Mouse (Mus musculus): ENCODE data around the gene Hoxc10. TPM values are rescaled to one million over a fixed set of nuclear protein-coding genes. Genes with fewer than 3 reads are reported as not detected.

Gene Hoxc10
- polyA plus RNA-seq, 1 experiment from 2014 or later: not detected

DNA sequence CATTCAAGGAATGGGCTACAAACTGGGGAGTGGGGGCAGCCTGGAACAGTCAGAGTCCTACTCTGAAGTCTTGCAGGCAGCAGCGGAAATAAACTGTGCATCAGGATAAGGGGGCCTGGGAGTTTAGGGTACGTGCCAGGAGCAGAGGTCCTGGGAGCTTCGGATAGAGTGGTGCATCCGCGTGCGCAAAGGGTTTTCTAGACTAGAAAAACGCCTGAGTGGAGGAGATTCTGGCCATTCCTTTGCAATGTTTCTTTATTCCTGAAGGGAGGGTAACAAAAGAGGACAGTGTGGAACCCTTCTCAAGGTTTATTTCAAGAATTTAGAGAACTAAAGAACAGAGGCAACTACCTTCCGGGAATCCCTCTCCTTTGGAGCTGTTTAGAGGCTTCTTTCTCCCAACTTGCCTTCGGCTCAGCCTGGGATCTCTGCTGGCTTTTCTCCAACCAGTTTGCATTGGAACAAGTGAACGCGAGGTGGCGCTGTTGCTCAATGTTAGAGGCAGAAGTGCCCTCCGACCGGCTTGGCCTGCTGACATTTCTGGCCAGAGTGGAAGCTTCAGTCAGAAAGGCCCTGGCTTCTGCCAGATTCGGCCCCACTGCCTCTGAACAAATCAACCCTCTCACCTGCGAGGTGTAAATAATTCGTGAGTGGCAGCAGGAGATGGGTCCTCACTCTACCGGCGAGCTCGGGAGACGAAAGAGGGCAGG is 20.7 kb downstream of the Hoxc10 start:
- peaks cover 32% of the 10 kb centered on the region for H3K27me3 ChIP-seq (ENCODE audit: control insufficient read depth, insufficient read depth, low read length)
- 6% methylated on average over 21 of the region's 21 CpGs for WGBS

DNA sequence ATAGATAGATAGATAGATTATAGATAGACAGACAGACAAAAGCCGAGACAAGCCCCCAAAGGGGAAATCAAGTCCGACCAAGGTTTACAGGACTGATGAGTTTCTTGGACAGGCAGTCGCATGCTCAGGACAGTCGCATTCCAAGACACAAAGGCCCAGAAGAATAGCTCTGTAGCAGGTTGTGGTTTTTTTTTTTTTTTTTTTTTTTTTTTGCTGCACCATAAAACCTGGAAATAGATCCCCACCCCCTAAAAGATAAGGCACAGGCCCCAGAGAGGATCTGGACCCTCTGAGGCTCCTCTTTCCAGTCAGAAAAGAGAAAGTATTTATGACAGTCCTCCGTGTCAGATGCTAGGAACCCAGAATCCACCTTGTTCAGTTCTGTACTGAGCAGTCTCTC is 21.5 kb downstream of the Hoxc10 start:
- H3K4me3 ChIP-seq (ENCODE audit: low read depth, low read length): no peak overlapping the region
- DNase-seq (ENCODE audit: low spot score): no peak
- H3K36me3 ChIP-seq (ENCODE audit: control insufficient read depth, insufficient read depth, low read length): no peaks in the 10 kb centered on the region
- no peak for TF ChIP-seq EP300 (optimal IDR thresholded peaks at IDR 0.05)
- 49% methylated on average over 5 of the region's 5 CpGs for WGBS
- H3K9me3 ChIP-seq (ENCODE audit: control insufficient read depth, low read length): no peaks in the 10 kb centered on the region
- H3K9ac ChIP-seq (ENCODE audit: low read length): no peak overlapping the region
- no peak overlapping the region for H3K27ac ChIP-seq (replicated peaks)
- peaks cover 29% of the 10 kb centered on the region for H3K27me3 ChIP-seq (ENCODE audit: control insufficient read depth, insufficient read depth, low read length)
- no peak for ATAC-seq (ENCODE audit: low FRiP score, low TSS enrichment)
- no peaks in the 10 kb centered on the region for H3K4me1 ChIP-seq (replicated peaks; ENCODE audit: control insufficient read depth, insufficient read depth)
- H3K4me2 ChIP-seq (replicated peaks; ENCODE audit: low read depth): no peak overlapping the region

More for the DNA sequence above, 20.7 kb downstream of the Hoxc10 start:
- no peaks in the 10 kb centered on the region for H3K4me1 ChIP-seq (replicated peaks; ENCODE audit: control insufficient read depth, insufficient read depth)
- H3K27ac ChIP-seq (replicated peaks): no peak overlapping the region
- no peak overlapping the region for H3K4me2 ChIP-seq (replicated peaks; ENCODE audit: low read depth)
- DNase-seq (ENCODE audit: low spot score) (peak; percentile 92), ATAC-seq (ENCODE audit: low FRiP score, low TSS enrichment) (peak; percentile 63)
- no peak overlapping the region for H3K4me3 ChIP-seq (ENCODE audit: low read depth, low read length)
- H3K9ac ChIP-seq (ENCODE audit: low read length): no peak overlapping the region
- TF ChIP-seq CTCF (IDR thresholded peaks at IDR 0.05; ENCODE audit: low read depth): peak; percentile 94
- no peak for TF ChIP-seq EP300 (optimal IDR thresholded peaks at IDR 0.05)
- H3K9me3 ChIP-seq (ENCODE audit: control insufficient read depth, low read length): no peaks in the 10 kb centered on the region
- no peaks in the 10 kb centered on the region for H3K36me3 ChIP-seq (ENCODE audit: control insufficient read depth, insufficient read depth, low read length)

DNA sequence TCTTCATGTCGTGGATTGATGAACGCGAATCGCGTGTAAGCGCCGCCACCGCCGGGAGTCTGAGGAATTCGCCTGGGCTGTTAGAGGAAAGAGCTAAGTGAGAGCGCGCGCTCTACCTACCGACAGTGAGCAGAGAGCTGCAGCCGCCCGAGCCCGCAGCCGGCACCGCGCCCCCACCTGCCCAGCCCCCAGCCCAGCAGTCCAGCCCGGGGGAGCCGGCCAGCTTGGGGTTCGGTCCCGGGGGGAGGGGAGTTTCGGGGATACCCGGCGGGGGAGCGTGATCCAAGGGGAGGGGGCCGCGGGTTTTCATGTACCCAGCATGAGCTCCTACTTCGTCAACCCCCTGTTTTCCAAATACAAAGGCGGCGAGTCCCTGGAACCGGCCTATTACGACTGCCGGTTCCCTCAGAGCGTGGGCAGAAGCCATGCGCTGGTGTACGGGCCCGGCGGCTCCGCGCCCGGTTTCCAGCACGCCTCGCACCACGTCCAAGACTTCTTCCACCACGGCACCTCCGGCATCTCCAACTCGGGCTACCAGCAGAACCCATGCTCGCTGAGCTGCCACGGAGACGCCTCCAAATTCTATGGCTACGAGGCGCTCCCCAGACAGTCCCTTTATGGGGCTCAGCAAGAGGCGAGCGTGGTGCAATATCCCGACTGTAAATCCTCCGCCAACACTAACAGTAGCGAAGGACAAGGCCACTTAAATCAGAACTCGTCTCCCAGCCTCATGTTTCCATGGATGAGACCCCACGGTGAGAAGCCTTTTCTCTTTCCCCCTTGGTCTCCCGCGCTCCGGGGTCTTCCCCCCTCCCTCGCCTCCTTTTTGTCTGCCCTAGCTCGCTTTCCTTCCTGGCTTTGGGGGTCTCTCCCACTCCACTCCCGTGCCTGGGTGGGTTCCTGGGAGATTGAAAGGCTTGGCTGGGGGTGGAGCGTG is 24.1 kb downstream of the Hoxc10 start, which contains the start of gene Hoxc8:
Gene Hoxc8, plus strand, starts transcription at position 147 of the 937 bp plus-strand sequence.
- no peaks in the 10 kb centered on the region for H3K36me3 ChIP-seq (ENCODE audit: control insufficient read depth, insufficient read depth, low read length)
- WGBS: 2% methylated on average over 67 of the region's 69 CpGs
- 0 out of 2 replicates have a peak within 1 kb of the TSS, but pooled peaks have one; percentile 8 for H3K27ac ChIP-seq (replicated peaks)
- peak within 1 kb of the TSS; percentile 41 for H3K4me3 ChIP-seq (ENCODE audit: low read depth, low read length)
- DNase-seq (ENCODE audit: low spot score): no peak
- peaks cover 27% of the 10 kb centered on the region for H3K27me3 ChIP-seq (ENCODE audit: control insufficient read depth, insufficient read depth, low read length)
- H3K9ac ChIP-seq (ENCODE audit: low read length): peak within 1 kb of the TSS; percentile 58
- TF ChIP-seq EP300 (optimal IDR thresholded peaks at IDR 0.05) (no peak), CTCF (IDR thresholded peaks at IDR 0.05; ENCODE audit: low read depth) (no peak)
- H3K4me1 ChIP-seq (replicated peaks; ENCODE audit: control insufficient read depth, insufficient read depth): no peaks in the 10 kb centered on the region
- peak within 1 kb of the TSS; percentile 46 for H3K4me2 ChIP-seq (replicated peaks; ENCODE audit: low read depth)
- ATAC-seq (ENCODE audit: low FRiP score, low TSS enrichment): no peak; the same call in 1 of the 2 replicates
- no peaks in the 10 kb centered on the region for H3K9me3 ChIP-seq (ENCODE audit: control insufficient read depth, low read length)

DNA sequence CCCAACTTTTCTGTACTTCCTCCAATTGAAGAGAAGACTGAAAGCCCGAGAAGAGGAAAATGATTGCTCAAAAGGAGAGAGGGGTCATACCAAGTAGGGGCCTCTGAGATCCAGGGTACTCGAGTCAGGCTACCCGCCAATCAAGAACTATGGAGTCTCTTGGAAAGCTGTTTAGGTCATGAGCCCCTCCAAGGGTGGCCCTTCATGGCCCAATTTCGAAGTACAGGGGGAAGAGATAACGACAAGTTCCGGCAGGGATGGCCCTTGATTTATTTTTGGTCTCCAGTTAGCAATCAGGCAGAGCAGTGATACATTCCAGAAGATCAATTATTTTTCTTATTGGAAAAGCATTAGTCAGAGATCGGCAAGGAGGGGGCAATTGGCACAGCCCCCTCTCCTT is 25.2 kb downstream of the Hoxc10 start:
- Histone ChIP-seq H3K9me3 (ENCODE audit: control insufficient read depth, low read length) (no peaks in the 10 kb centered on the region), H3K4me2 (replicated peaks; ENCODE audit: low read depth) (peak overlapping the region; percentile 46), H3K36me3 (ENCODE audit: control insufficient read depth, insufficient read depth, low read length) (no peaks in the 10 kb centered on the region), H3K27ac (replicated peaks) (no peak overlapping the region), H3K4me3 (ENCODE audit: low read depth, low read length) (peak overlapping the region; percentile 41), H3K27me3 (ENCODE audit: control insufficient read depth, insufficient read depth, low read length) (peaks cover 28% of the 10 kb centered on the region), H3K9ac (ENCODE audit: low read length) (no peak overlapping the region), H3K4me1 (replicated peaks; ENCODE audit: control insufficient read depth, insufficient read depth) (no peaks in the 10 kb centered on the region)
- no peak for TF ChIP-seq EP300 (optimal IDR thresholded peaks at IDR 0.05)
- TF ChIP-seq CTCF (IDR thresholded peaks at IDR 0.05; ENCODE audit: low read depth): no peak
- no peak for ATAC-seq (ENCODE audit: low FRiP score, low TSS enrichment)
- 11% methylated on average over 7 of the region's 7 CpGs for WGBS
- DNase-seq (ENCODE audit: low spot score): no peak

DNA sequence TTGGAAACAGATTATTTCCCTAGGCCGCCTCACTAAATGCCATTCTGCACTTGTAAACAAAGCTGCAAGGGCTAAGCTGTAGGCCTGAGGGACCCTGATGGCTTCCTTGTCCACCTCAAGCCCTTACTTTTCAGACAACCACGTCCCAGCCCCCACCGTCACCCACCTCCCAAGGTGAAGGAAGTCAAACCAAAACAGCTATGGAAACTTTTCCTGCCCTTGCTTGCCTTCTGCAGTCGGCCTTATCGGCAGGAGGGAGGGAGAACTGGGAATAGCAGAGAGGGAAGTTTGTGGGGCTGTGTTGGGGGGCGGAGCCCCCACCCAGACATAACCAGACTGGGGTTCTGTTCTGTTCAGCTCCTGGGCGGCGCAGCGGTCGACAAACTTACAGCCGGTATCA is 25.6 kb downstream of the Hoxc10 start:
- Histone ChIP-seq H3K9me3 (ENCODE audit: control insufficient read depth, low read length) (no peaks in the 10 kb centered on the region), H3K9ac (ENCODE audit: low read length) (peak overlapping the region; percentile 31; the same call in 1 of the 2 replicates), H3K36me3 (ENCODE audit: control insufficient read depth, insufficient read depth, low read length) (no peaks in the 10 kb centered on the region), H3K4me1 (replicated peaks; ENCODE audit: control insufficient read depth, insufficient read depth) (no peaks in the 10 kb centered on the region), H3K4me3 (ENCODE audit: low read depth, low read length) (peak overlapping the region; percentile 41; the same call in 1 of the 2 replicates), H3K27me3 (ENCODE audit: control insufficient read depth, insufficient read depth, low read length) (peaks cover 26% of the 10 kb centered on the region), H3K4me2 (replicated peaks; ENCODE audit: low read depth) (peak overlapping the region; percentile 46), H3K27ac (replicated peaks) (0 out of 2 replicates have a peak overlapping the region, but pooled peaks have one; percentile 2)
- no peak for ATAC-seq (ENCODE audit: low FRiP score, low TSS enrichment)
- DNase-seq (ENCODE audit: low spot score): no peak
- TF ChIP-seq CTCF (IDR thresholded peaks at IDR 0.05; ENCODE audit: low read depth) (no peak), EP300 (optimal IDR thresholded peaks at IDR 0.05) (no peak)
- WGBS: 10% methylated on average over 11 of the region's 11 CpGs

Data from stomach, postnatal 0 days (tissue).